Comparison of ENCODE assay signal across 8 mouse cellular contexts in the genomic region with DNA sequence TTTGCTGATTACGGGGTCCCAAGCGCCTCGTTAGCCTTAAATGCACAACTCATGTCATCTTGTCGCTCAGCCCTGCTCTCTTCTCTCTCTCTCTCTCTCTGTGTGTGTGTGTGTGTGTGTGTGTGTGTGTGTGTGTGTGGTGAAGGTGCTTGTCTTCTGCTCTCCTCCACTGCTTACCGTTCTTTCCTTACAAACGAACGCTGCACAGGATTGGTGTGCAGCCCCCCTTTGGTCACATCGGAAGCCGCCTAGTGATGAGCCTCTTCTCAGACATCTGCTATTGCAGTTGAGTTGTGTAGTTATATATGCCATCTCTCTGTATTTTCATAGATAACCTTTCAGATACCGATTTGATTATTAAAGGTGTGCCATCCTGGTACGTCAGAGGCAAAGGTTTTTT. TPM values are rescaled to one million over a fixed set of nuclear protein-coding genes. Genes with fewer than 3 reads are reported as not detected.
DNase-seq lines count a peak whose midpoint lies in the region; ATAC-seq lines count a peak whose summit lies in the region.

No protein-coding gene starts in this region.

- no peak overlapping the region for H3K27ac ChIP-seq in heart, embryonic 11.5 days (ENCODE audit: low read depth, low read length)
- no peak overlapping the region for H3K27ac ChIP-seq in liver, embryonic 12.5 days

- no peak for DNase-seq in heart, postnatal 25 days (ENCODE audit: low spot score)
- DNase-seq in thymus, postnatal 4 days: peak; percentile 60
- DNase-seq in thymus, postnatal 25 days: no peak
- no peak for DNase-seq in urinary bladder, postnatal 10 days (ENCODE audit: low spot score)
- DNase-seq in cerebellum, postnatal 10 days: no peak
- DNase-seq in cerebellum, adult 9-10 months: no peak

- H3K4me2 ChIP-seq in heart, embryonic 11.5 days: peak overlapping the region; percentile 96
- H3K4me2 ChIP-seq in liver, embryonic 12.5 days: peak overlapping the region; percentile 97

- H3K36me3 ChIP-seq in heart, embryonic 11.5 days (ENCODE audit: control insufficient read depth, insufficient read depth, low read length): no peaks in the 10 kb centered on the region
- no peaks in the 10 kb centered on the region for H3K36me3 ChIP-seq in liver, embryonic 12.5 days

- H3K9me3 ChIP-seq in heart, embryonic 11.5 days (replicated peaks; ENCODE audit: control insufficient read depth, low read length): no peaks in the 10 kb centered on the region
- H3K9me3 ChIP-seq in liver, embryonic 12.5 days (replicated peaks): no peaks in the 10 kb centered on the region

- peaks cover 31% of the 10 kb centered on the region for H3K27me3 ChIP-seq in heart, embryonic 11.5 days (ENCODE audit: control insufficient read depth, insufficient read depth, low read length)
- peaks cover 42% of the 10 kb centered on the region for H3K27me3 ChIP-seq in liver, embryonic 12.5 days (replicated peaks)

- intact Hi-C loops in heart, postnatal 25 days (cut with DNase I): no loop called here

- H3K4me1 ChIP-seq in heart, embryonic 11.5 days (ENCODE audit: control insufficient read depth, insufficient read depth, low read length): no peaks in the 10 kb centered on the region
- peaks cover 15% of the 10 kb centered on the region; the same call in 1 of the 2 replicates for H3K4me1 ChIP-seq in liver, embryonic 12.5 days

- WGBS in heart, embryonic 11.5 days (ENCODE audit: insufficient replicate concordance): 6% methylated on average over 11 of the region's 11 CpGs
- 9% methylated on average over 11 of the region's 11 CpGs for WGBS in liver, embryonic 12.5 days (ENCODE audit: insufficient replicate concordance)

- peak overlapping the region; percentile 77 for H3K4me3 ChIP-seq in heart, embryonic 11.5 days (ENCODE audit: low read depth, low read length)
- peak overlapping the region; percentile 67 for H3K4me3 ChIP-seq in liver, embryonic 12.5 days

- H3K9ac ChIP-seq in heart, embryonic 11.5 days (ENCODE audit: low read depth, low read length): no peak overlapping the region
- H3K9ac ChIP-seq in liver, embryonic 12.5 days: 0 out of 2 replicates have a peak overlapping the region, but pooled peaks have one; percentile 53

- ATAC-seq in heart, embryonic 11.5 days (replicated peaks; ENCODE audit: insufficient number of reproducible peaks, low FRiP score, low TSS enrichment): no peak
- no peak for ATAC-seq in liver, embryonic 12.5 days

RNA-seq across cellular contexts. Expression of a gene that starts 1.1 kb away (rescaled TPM):
- 0.54 and 0.90 TPM in 2 replicates for polyA plus RNA-seq in heart, embryonic 11.5 days (2014; fragmentation: Nextera tagmentation; extraction: Ambion mirVana)
- under 1 TPM; 0.11 to 0.29 TPM for total RNA-seq in heart, postnatal 25 days (2021)
- 0.47 and 0.82 TPM in 2 replicates for polyA plus RNA-seq in liver, embryonic 12.5 days (2016; fragmentation: Nextera tagmentation; extraction: Ambion mirVana)
